Mouse (Mus musculus) gastrocnemius, adult 2 months (tissue): ENCODE data around the gene Spag5. TPM values are rescaled to one million over a fixed set of nuclear protein-coding genes. Genes with fewer than 3 reads are reported as not detected.

Experiments
- DNase-seq: peaks from one replicate; pipeline ENCODE4 v3.0.0; 2022
- H3K27ac ChIP-seq: fragments of 200-600 bp; 2 replicates; pipeline ENCODE4 v1.8.1; 2022; ENCODE audit warnings: mild to moderate bottlenecking
- H3K4me3 ChIP-seq: fragments of 200-600 bp; 2 replicates; pipeline ENCODE4 v1.8.1; 2022; ENCODE audit warnings: mild to moderate bottlenecking, moderate library complexity
- CTCF ChIP-seq: fragments of 200-600 bp; IDR thresholded peaks from 2 replicates; pipeline ENCODE4 v1.8.1; 2022; ENCODE audit warnings: antibody characterized with exemption, mild to moderate bottlenecking, moderate library complexity
- intact Hi-C: fragments of 180-260 bp; cut with DNase I; formaldehyde crosslinking; loops from one replicate; pipeline ENCODE4 v1.15.1; 2025
- total RNA-seq, 2 experiments: library from RNA; stranded (reverse); gene quantifications; 2 replicates each; pipeline ENCODE4 v1.2.3; 2021

Gene Spag5
- total RNA-seq, 2 experiments from 2014 or later: 0.81 to 2.0 TPM

DNA sequence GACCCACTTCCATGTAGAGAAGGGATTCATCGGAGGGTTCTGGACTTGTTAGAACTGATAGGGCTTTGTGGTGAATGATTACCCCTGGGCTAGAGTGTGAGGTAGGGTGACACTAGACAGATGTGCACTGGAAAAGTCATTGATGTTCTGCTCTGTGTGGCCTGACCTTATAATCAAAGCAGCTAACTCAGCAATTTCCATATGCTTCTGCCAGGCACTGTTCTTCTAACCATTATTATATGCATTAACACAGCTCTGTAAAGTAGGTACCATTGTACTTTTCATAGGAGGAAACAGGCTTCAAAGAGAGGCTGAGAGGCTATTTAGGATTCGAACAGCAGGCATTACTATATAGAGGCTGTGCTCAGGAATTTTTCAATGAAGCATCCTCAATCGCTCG is 25.9 kb downstream of the Spag5 start:
- DNase-seq: no peak
- Histone ChIP-seq H3K4me3 (no peak overlapping the region), H3K27ac (0 out of 2 replicates have a peak overlapping the region, but pooled peaks have one; percentile 95)
- no peak for TF ChIP-seq CTCF
- intact Hi-C loops: no loop called here

GRCm38 (mm10) chr11:78327634-78328511 is 26.5 kb downstream of the Spag5 start, which contains the start of gene Pigs:
Gene Pigs, plus strand, starts transcription at chr11:78328415.
- peak within 1 kb of the TSS; percentile 95 for H3K27ac ChIP-seq
- 0 out of 2 replicates have a peak, but pooled peaks have one; percentile 13 for TF ChIP-seq CTCF
- intact Hi-C loops: no loop called here
- peak within 1 kb of the TSS; percentile 87 for H3K4me3 ChIP-seq
- peak; percentile 99 for DNase-seq

- DNase-seq: no peak
- no peak for TF ChIP-seq CTCF
- Histone ChIP-seq H3K4me3 (peak overlapping the region; percentile 87), H3K27ac (peak overlapping the region; percentile 95)
- intact Hi-C loops: no loop called here
Observed at GRCm38 (mm10) chr11:78328512-78329056, 27.3 kb downstream of the Spag5 start.

GRCm38 (mm10) chr11:78332676-78333075 is 31.3 kb downstream of the Spag5 start:
- no peak for TF ChIP-seq CTCF
- DNase-seq: no peak
- Histone ChIP-seq H3K4me3 (no peak overlapping the region), H3K27ac (no peak overlapping the region)
- intact Hi-C loops: no loop called here

DNA sequence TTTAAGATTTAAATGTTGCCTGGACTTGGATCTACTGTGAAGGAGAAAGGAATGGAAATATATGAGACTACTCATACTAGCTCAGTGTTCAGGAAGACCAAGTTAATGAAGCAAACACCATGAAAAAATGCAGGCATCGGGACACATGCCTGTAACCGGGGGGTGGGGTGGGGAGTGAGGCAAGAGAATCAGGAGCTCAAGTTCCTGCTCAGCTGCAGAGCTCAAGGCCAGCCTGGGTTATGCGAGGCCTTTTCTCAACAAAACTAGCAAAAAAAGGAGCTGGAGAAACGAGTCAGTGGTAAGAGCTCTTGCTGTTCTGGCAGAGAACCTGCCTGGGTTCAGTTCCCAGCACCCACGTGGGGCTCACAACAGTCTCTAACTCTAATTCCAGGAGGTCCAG is 32.7 kb downstream of the Spag5 start:
- DNase-seq: no peak
- Histone ChIP-seq H3K27ac (no peak overlapping the region), H3K4me3 (no peak overlapping the region)
- intact Hi-C loops: no loop called here
- TF ChIP-seq CTCF: no peak

GRCm38 (mm10) chr11:78337040-78337439 is 35.7 kb downstream of the Spag5 start:
- Histone ChIP-seq H3K4me3 (no peak overlapping the region), H3K27ac (peak overlapping the region; percentile 84)
- intact Hi-C loops: no loop called here
- no peak for TF ChIP-seq CTCF
- DNase-seq: peak; percentile 76

DNA sequence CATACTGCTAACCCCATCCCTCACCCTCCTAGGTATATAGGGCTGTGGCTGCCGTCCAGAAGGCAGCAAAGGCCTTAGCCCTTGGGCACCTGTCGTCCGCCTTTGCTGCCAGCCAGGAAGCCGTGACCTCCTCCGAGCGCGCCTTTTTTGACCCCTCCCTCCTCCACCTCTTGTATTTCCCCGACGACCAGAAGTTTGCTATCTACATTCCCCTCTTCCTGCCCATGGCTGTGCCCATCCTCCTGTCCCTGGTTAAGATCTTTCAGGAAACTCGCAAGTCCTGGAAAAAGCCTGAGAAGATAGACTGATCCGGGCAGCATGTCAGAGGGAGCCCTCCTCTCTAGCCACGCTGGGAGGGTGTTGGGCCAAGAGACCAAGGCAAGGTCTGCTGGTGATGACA is 40.4 kb downstream of the Spag5 start:
- Histone ChIP-seq H3K4me3 (no peak overlapping the region), H3K27ac (no peak overlapping the region)
- intact Hi-C loops: no loop called here
- DNase-seq: no peak
- TF ChIP-seq CTCF: no peak

- peak within 1 kb of the TSS; percentile 96 for H3K4me3 ChIP-seq
- peak; percentile 88 for DNase-seq
- peak within 1 kb of the TSS; percentile 86 for H3K27ac ChIP-seq
- intact Hi-C loops: no loop called here
- no peak for TF ChIP-seq CTCF
Observed at GRCm38 (mm10) chr11:78343381-78344327, 42.3 kb downstream of the Spag5 start, which contains the start of gene Unc119. Gene Unc119, plus strand, starts transcription at chr11:78343482.

GRCm38 (mm10) chr11:78344328-78344889 is 43.1 kb downstream of the Spag5 start:
- peak overlapping the region; percentile 86 for H3K27ac ChIP-seq
- intact Hi-C loops: no loop called here
- H3K4me3 ChIP-seq: peak overlapping the region; percentile 96
- DNase-seq: peak; percentile 36
- no peak for TF ChIP-seq CTCF

DNA sequence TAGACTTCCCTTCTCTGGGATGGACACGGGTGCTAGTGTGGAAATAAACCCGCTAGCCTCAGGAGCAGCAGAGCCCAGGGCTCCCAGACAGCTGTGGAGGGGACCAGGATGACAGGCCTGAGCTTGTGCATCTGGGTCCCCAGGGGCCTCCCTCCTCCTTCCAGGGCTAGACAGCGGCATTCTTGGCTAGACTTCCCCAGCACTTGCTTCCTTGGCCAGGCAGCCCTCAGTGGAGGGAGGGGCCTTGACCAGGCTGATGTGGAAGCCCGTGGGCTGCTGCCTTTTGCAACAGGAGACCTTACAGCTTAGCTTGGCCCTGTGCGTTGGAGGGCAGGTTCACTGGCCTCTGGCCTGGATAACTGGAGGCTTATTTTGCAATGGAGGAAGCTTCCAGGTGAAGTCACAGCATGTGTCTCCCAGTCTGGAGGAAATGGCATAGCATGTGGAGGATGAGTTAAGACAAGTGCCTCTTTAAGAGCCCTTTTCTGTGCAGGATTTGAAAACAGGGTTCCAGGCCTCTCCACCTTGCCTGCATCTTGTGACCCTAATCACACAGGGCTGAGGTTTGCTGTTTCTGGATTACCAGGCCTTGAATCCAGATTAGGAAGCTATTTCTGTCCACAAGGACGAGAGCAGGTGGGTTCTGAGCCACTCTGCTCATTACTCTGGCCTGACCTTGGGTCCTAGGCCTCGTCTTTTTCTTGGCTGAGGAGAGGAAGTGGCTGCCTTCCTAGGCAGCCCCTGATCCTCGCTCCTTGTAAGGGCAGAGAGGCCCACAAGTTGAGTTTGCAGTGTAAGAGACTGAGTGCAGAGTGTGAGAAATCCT is 43.8 kb downstream of the Spag5 start:
- no peak for TF ChIP-seq CTCF
- peak overlapping the region; percentile 86 for H3K27ac ChIP-seq
- peak; percentile 89 for DNase-seq
- intact Hi-C loops: loop anchor here (5.0 kb wide), 1 partner anchor 68 kb away; no protein-coding TSS in a partner anchor
- peak overlapping the region; percentile 96 for H3K4me3 ChIP-seq

DNA sequence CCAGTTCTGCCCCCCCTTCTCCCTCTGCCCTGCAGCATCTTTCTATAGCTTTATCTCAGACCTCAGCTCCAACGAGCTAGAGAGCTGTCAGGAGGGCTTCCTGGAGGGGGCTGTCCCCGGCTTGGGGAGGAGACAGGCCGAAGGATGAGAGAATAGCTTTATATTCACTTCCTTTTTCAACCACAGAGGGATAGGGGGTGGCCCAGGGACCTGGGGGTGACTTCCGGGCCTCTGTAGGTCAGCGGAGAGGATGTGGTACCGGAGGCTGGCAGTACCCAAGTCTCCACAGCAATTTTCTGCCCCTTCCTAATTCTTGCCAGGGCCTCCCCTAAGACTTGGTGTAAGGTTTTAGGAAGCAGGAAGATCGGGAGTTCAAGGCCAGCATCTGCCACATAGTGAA is 44.5 kb downstream of the Spag5 start:
- peak overlapping the region; percentile 86 for H3K27ac ChIP-seq
- no peak for DNase-seq
- intact Hi-C loops: loop anchor here (2.0 to 5.0 kb wide), 2 partner anchors 68 to 83 kb away; no protein-coding TSS in a partner anchor
- H3K4me3 ChIP-seq: no peak overlapping the region
- TF ChIP-seq CTCF: no peak
